8 mouse cellular contexts compared by ENCODE assay signal in genomic region chr8:87536615-87537329, GRCm38 (mm10). TPM values are rescaled to one million over a fixed set of nuclear protein-coding genes. Genes with fewer than 3 reads are reported as not detected.
DNase-seq lines count a peak whose midpoint lies in the region; ATAC-seq and TF ChIP-seq lines count a peak whose summit lies in the region.

No protein-coding gene starts in this region.

- DNase-seq in B cell, adult 2 months, result peak; percentile 58 to 65
- DNase-seq in brain, embryonic 14.5 days (ENCODE audit: low read depth), result peak; percentile 83
- peak; percentile 27 for DNase-seq in fibroblast of lung, adult 2 months (ENCODE audit: low read depth)
- DNase-seq in kidney, postnatal 10 days, result peak; percentile 90
- peak; percentile 70 for DNase-seq in liver, embryonic 11.5 days (ENCODE audit: low spot score)
- DNase-seq in neural tube, embryonic 10.5 days (ENCODE audit: extremely low spot score, low spot score), result peak; percentile 88
- DNase-seq in stomach, postnatal 0 days (ENCODE audit: low spot score), result peak; percentile 79

- no peaks in the 10 kb centered on the region for H3K36me3 ChIP-seq in heart, embryonic 15.5 days
- H3K36me3 ChIP-seq in liver, embryonic 11.5 days (ENCODE audit: control insufficient read depth, insufficient read depth, low read length), result no peaks in the 10 kb centered on the region
- no peaks in the 10 kb centered on the region for H3K36me3 ChIP-seq in stomach, postnatal 0 days (ENCODE audit: control insufficient read depth, insufficient read depth, low read length)

- TF ChIP-seq EP300 in stomach, postnatal 0 days (optimal IDR thresholded peaks at IDR 0.05), result no peak

- no peak overlapping the region for H3K4me3 ChIP-seq in heart, embryonic 15.5 days
- no peak overlapping the region for H3K4me3 ChIP-seq in liver, embryonic 11.5 days (ENCODE audit: low read depth, low read length)
- H3K4me3 ChIP-seq in stomach, postnatal 0 days (ENCODE audit: low read depth, low read length), result no peak overlapping the region

- 0 out of 2 replicates have a peak overlapping the region, but pooled peaks have one; percentile 20 for H3K4me2 ChIP-seq in heart, embryonic 15.5 days
- H3K4me2 ChIP-seq in liver, embryonic 11.5 days, result peak overlapping the region; percentile 6; the same call in 1 of the 2 replicates
- H3K4me2 ChIP-seq in stomach, postnatal 0 days (replicated peaks; ENCODE audit: low read depth), result no peak overlapping the region; the same call in 1 of the 2 replicates

- no peak overlapping the region for H3K27ac ChIP-seq in heart, embryonic 15.5 days
- H3K27ac ChIP-seq in liver, embryonic 11.5 days (ENCODE audit: low read depth, low read length), result no peak overlapping the region
- H3K27ac ChIP-seq in stomach, postnatal 0 days (replicated peaks), result no peak overlapping the region

- TF ChIP-seq CTCF in brain, embryonic 14.5 days (IDR thresholded peaks at IDR 0.05; ENCODE audit: borderline replicate concordance, extremely low read depth, insufficient read depth, insufficient read length), result peak; percentile 95
- peak; percentile 92 for TF ChIP-seq CTCF in stomach, postnatal 0 days (IDR thresholded peaks at IDR 0.05; ENCODE audit: low read depth)

- no peak overlapping the region for H3K9ac ChIP-seq in heart, embryonic 15.5 days
- no peak overlapping the region for H3K9ac ChIP-seq in liver, embryonic 11.5 days (ENCODE audit: low read depth, low read length)
- H3K9ac ChIP-seq in stomach, postnatal 0 days (ENCODE audit: low read length), result no peak overlapping the region

- no peaks in the 10 kb centered on the region for H3K4me1 ChIP-seq in heart, embryonic 15.5 days (replicated peaks)
- H3K4me1 ChIP-seq in liver, embryonic 11.5 days (replicated peaks; ENCODE audit: control insufficient read depth, insufficient read depth, low read length), result no peaks in the 10 kb centered on the region
- H3K4me1 ChIP-seq in stomach, postnatal 0 days (replicated peaks; ENCODE audit: control insufficient read depth, insufficient read depth), result no peaks in the 10 kb centered on the region

- no peaks in the 10 kb centered on the region for H3K9me3 ChIP-seq in heart, embryonic 15.5 days (replicated peaks)
- no peaks in the 10 kb centered on the region for H3K9me3 ChIP-seq in liver, embryonic 11.5 days (ENCODE audit: control insufficient read depth, low read length)
- no peaks in the 10 kb centered on the region for H3K9me3 ChIP-seq in stomach, postnatal 0 days (ENCODE audit: control insufficient read depth, low read length)

- peak; percentile 34; the same call in 1 of the 2 replicates for ATAC-seq in heart, embryonic 15.5 days (replicated peaks; ENCODE audit: insufficient number of reproducible peaks, insufficient read depth, low FRiP score, low read depth)
- peak; percentile 49; the same call in 1 of the 2 replicates for ATAC-seq in liver, embryonic 11.5 days (replicated peaks; ENCODE audit: low FRiP score)
- ATAC-seq in stomach, postnatal 0 days (ENCODE audit: low FRiP score, low TSS enrichment), result peak; percentile 79

- no peak for TF ChIP-seq POLR2A in brain, embryonic 14.5 days (IDR thresholded peaks at IDR 0.05; ENCODE audit: borderline replicate concordance, extremely low read depth, insufficient read depth, insufficient read length, poor library complexity, severe bottlenecking)

- 7% methylated on average over 23 of the region's 23 CpGs for WGBS in heart, embryonic 15.5 days
- WGBS in liver, embryonic 11.5 days, result 8% methylated on average over 23 of the region's 23 CpGs
- 8% methylated on average over 23 of the region's 23 CpGs for WGBS in stomach, postnatal 0 days

- no peaks in the 10 kb centered on the region for H3K27me3 ChIP-seq in heart, embryonic 15.5 days
- H3K27me3 ChIP-seq in liver, embryonic 11.5 days (replicated peaks; ENCODE audit: control insufficient read depth, insufficient read depth, low read length), result no peaks in the 10 kb centered on the region
- H3K27me3 ChIP-seq in stomach, postnatal 0 days (ENCODE audit: control insufficient read depth, insufficient read depth, low read length), result no peaks in the 10 kb centered on the region

RNA-seq across cellular contexts. Expression of gene 4933402J07Rik, which starts 26.9 kb away (rescaled TPM):
- not detected in 2 replicates for polyA plus RNA-seq in brain, embryonic 14.5 days (2012; rRNA removed)
- not detected in 2 replicates for polyA plus RNA-seq in heart, embryonic 15.5 days (2015; fragmentation: Nextera tagmentation; extraction: Ambion mirVana)
- not detected in 2 replicates for polyA plus RNA-seq in liver, embryonic 11.5 days (2014; fragmentation: Nextera tagmentation; extraction: Ambion mirVana)
- not detected in 2 replicates for polyA plus RNA-seq in stomach, postnatal 0 days (2015; fragmentation: Nextera tagmentation; extraction: Ambion mirVana)

Comparison
In these comparisons a context has a peak if more than half of its experiments do, and no peak if none do; other contexts are left out.
1. DNase-seq: peak in every context shown above with its lines; median percentile 90 in kidney, postnatal 10 days; 88 in neural tube, embryonic 10.5 days; 83 in brain, embryonic 14.5 days; 79 in stomach, postnatal 0 days; 70 in liver, embryonic 11.5 days; 62 in B cell, adult 2 months; 27 in fibroblast of lung, adult 2 months.